Mouse (Mus musculus) MEL (cell line): ENCODE results near the gene Cryba2. TPM values are rescaled to one million over a fixed set of nuclear protein-coding genes. Genes with fewer than 3 reads are reported as not detected.

ENCODE experiments used
- DNase-seq: peaks from one replicate; pipeline ENCODE4 v3.0.0; 2011; ENCODE audit warnings: low read depth, low spot score
- H3K27ac ChIP-seq: 2 replicates; pipeline ENCODE4 v1.5.1; 2012; ENCODE audit warnings: low read depth, mild to moderate bottlenecking, control low read depth, low read length, moderate library complexity; ENCODE audit not compliant: control insufficient read depth
- H3K27me3 ChIP-seq, 2 experiments: fragments of 150-350 bp in 1 of 2; sonication (generic) in 1 of 2; 2 replicates each; pipeline ENCODE4 v1.6.1; 2012; ENCODE audit warnings: low read length in 2 of 2, mild to moderate bottlenecking in 2 of 2, improper control_type of control experiment in 1 of 2, moderate library complexity in 1 of 2; ENCODE audit not compliant: insufficient read depth in 2 of 2, control insufficient read depth in 1 of 2
- H3K36me3 ChIP-seq, 2 experiments: 2 replicates each; pipeline ENCODE4 v1.6.1; 2012 to 2014; ENCODE audit warnings: low read length in 2 of 2, improper control_type of control experiment in 1 of 2, inconsistent platforms in 1 of 2, mild to moderate bottlenecking in 1 of 2; ENCODE audit not compliant: insufficient read depth in 2 of 2, control insufficient read depth in 1 of 2
- H3K4me1 ChIP-seq, 2 experiments: fragments of 150-350 bp in 1 of 2; sonication (generic) in 1 of 2; 2 replicates each; pipeline ENCODE4 v1.6.1; 2012; ENCODE audit warnings: low read length in 2 of 2, improper control_type of control experiment in 1 of 2, mild to moderate bottlenecking in 1 of 2; ENCODE audit not compliant: insufficient read depth in 2 of 2, control insufficient read depth in 1 of 2
- H3K4me3 ChIP-seq, 2 experiments: fragments of 150-350 bp in 1 of 2; sonication (generic) in 1 of 2; 2 replicates each; pipeline ENCODE4 v1.5.1; 2012; ENCODE audit warnings: low read depth in 2 of 2, low read length in 2 of 2, mild to moderate bottlenecking in 2 of 2, moderate library complexity in 2 of 2, control low read depth in 1 of 2, improper control_type of control experiment in 1 of 2; ENCODE audit not compliant: control insufficient read depth in 1 of 2, insufficient read depth in 1 of 2
- H3K79me2 ChIP-seq: 2 replicates; pipeline ENCODE4 v1.6.1; 2012; ENCODE audit warnings: mild to moderate bottlenecking, low read length, moderate library complexity; ENCODE audit not compliant: control insufficient read depth, poor library complexity, insufficient read depth
- H3K9ac ChIP-seq: 2 replicates; pipeline ENCODE4 v1.6.1; 2012; ENCODE audit warnings: low read depth, mild to moderate bottlenecking, control low read depth, low read length, moderate library complexity; ENCODE audit not compliant: control insufficient read depth, poor library complexity, severe bottlenecking
- H3K9me3 ChIP-seq: fragments of 150-350 bp; sonication (generic); replicated peaks from 2 replicates; pipeline ENCODE4 v1.6.1; 2012; ENCODE audit warnings: mild to moderate bottlenecking, low read length, improper control_type of control experiment, moderate library complexity; ENCODE audit not compliant: insufficient read depth
- BHLHE40 ChIP-seq: IDR thresholded peaks from 2 replicates; pipeline ENCODE4 v1.6.1; 2012; ENCODE audit warnings: low read depth, mild to moderate bottlenecking, inconsistent platforms, low read length, improper control_type of control experiment, borderline replicate concordance
- CHD1 ChIP-seq: IDR thresholded peaks from 2 replicates; pipeline ENCODE4 v1.6.1; 2012; ENCODE audit warnings: low read depth, mild to moderate bottlenecking, inconsistent platforms, low read length, improper control_type of control experiment
- CHD2 ChIP-seq: IDR thresholded peaks from 2 replicates; pipeline ENCODE4 v1.6.1; 2011; ENCODE audit warnings: low read length, improper control_type of control experiment
- E2F4 ChIP-seq: IDR thresholded peaks from 2 replicates; pipeline ENCODE4 v1.6.1; 2011; ENCODE audit warnings: low read depth, low read length, improper control_type of control experiment, borderline replicate concordance
- ELF1 ChIP-seq: IDR thresholded peaks from 2 replicates; pipeline ENCODE4 v1.6.1; 2014; ENCODE audit warnings: low read depth, mild to moderate bottlenecking, inconsistent platforms, low read length, improper control_type of control experiment, moderate library complexity
- ETS1 ChIP-seq: IDR thresholded peaks from 2 replicates; pipeline ENCODE4 v1.6.1; 2012; ENCODE audit warnings: low read depth, mild to moderate bottlenecking, inconsistent platforms, low read length, improper control_type of control experiment, moderate library complexity
- HCFC1 ChIP-seq: IDR thresholded peaks from 2 replicates; pipeline ENCODE4 v1.6.1; 2012; ENCODE audit warnings: low read depth, mild to moderate bottlenecking, inconsistent platforms, low read length, improper control_type of control experiment, moderate library complexity
- KAT2A ChIP-seq: conservative IDR thresholded peaks from 2 replicates; pipeline ENCODE4 v1.6.1; 2012; ENCODE audit warnings: low read depth, low read length, improper control_type of control experiment, inconsistent platforms
- MAFK ChIP-seq: IDR thresholded peaks from 2 replicates; pipeline ENCODE4 v1.6.1; 2011; ENCODE audit warnings: low read depth, mild to moderate bottlenecking, low read length, improper control_type of control experiment, borderline replicate concordance
- MAX ChIP-seq: IDR thresholded peaks from 2 replicates; pipeline ENCODE4 v1.6.1; 2011; ENCODE audit warnings: low read length, improper control_type of control experiment
- MEF2A ChIP-seq: IDR thresholded peaks from 2 replicates; pipeline ENCODE4 v1.6.1; 2014; ENCODE audit warnings: low read depth, mild to moderate bottlenecking, inconsistent platforms, low read length, improper control_type of control experiment; ENCODE audit not compliant: poor library complexity, insufficient replicate concordance, severe bottlenecking; ENCODE audit errors: extremely low read depth
- MYB ChIP-seq: IDR thresholded peaks from 2 replicates; pipeline ENCODE4 v1.6.1; 2011; ENCODE audit warnings: mild to moderate bottlenecking, low read depth, low read length, improper control_type of control experiment
- NELFE ChIP-seq: IDR thresholded peaks from 2 replicates; pipeline ENCODE4 v1.6.1; 2011; ENCODE audit warnings: low read depth, low read length, improper control_type of control experiment
- NRF1 ChIP-seq: IDR thresholded peaks from 2 replicates; pipeline ENCODE4 v1.6.1; 2014; ENCODE audit warnings: low read depth, mild to moderate bottlenecking, inconsistent platforms, low read length, improper control_type of control experiment, moderate library complexity; ENCODE audit not compliant: poor library complexity, insufficient read depth, severe bottlenecking
- POLR2A ChIP-seq, 2 experiments: IDR thresholded peaks; 2 replicates each; pipeline ENCODE4 v1.6.1; 2011 to 2012; ENCODE audit warnings: low read length in 2 of 2, mild to moderate bottlenecking in 2 of 2, control low read depth in 1 of 2, improper control_type of control experiment in 1 of 2, low read depth in 1 of 2, moderate library complexity in 1 of 2; ENCODE audit not compliant: control insufficient read depth in 1 of 2, insufficient read depth in 1 of 2, poor library complexity in 1 of 2
- POLR2AphosphoS2 ChIP-seq: IDR thresholded peaks from 2 replicates; pipeline ENCODE4 v1.6.1; 2011; ENCODE audit warnings: low read length, improper control_type of control experiment
- POLR2AphosphoS5 ChIP-seq: IDR thresholded peaks from 2 replicates; pipeline ENCODE4 v1.6.1; 2012; ENCODE audit warnings: low read depth, borderline replicate concordance, mild to moderate bottlenecking, inconsistent platforms, low read length, moderate library complexity, mixed read lengths
- RAD21 ChIP-seq: IDR thresholded peaks from 2 replicates; pipeline ENCODE4 v1.6.1; 2011; ENCODE audit warnings: mild to moderate bottlenecking, low read depth, low read length, improper control_type of control experiment
- SMC3 ChIP-seq: IDR thresholded peaks from 2 replicates; pipeline ENCODE4 v1.6.1; 2011; ENCODE audit warnings: low read depth, low read length, improper control_type of control experiment
- TCF12 ChIP-seq: IDR thresholded peaks from 2 replicates; pipeline ENCODE4 v1.6.1; 2014; ENCODE audit warnings: low read depth, mild to moderate bottlenecking, inconsistent platforms, low read length, improper control_type of control experiment, moderate library complexity
- UBTF ChIP-seq: IDR thresholded peaks from 2 replicates; pipeline ENCODE4 v1.6.1; 2012; ENCODE audit warnings: low read depth, mild to moderate bottlenecking, inconsistent platforms, low read length, improper control_type of control experiment, moderate library complexity, borderline replicate concordance; ENCODE audit not compliant: insufficient read depth
- USF1 ChIP-seq: IDR thresholded peaks from 2 replicates; pipeline ENCODE4 v1.6.1; 2014; ENCODE audit warnings: low read depth, mild to moderate bottlenecking, inconsistent platforms, low read length, improper control_type of control experiment, moderate library complexity
- ZC3H11A ChIP-seq: IDR thresholded peaks from 2 replicates; pipeline ENCODE4 v1.6.1; 2012; ENCODE audit warnings: low read depth, mild to moderate bottlenecking, inconsistent platforms, low read length, improper control_type of control experiment
- ZKSCAN1 ChIP-seq: IDR thresholded peaks from 2 replicates; pipeline ENCODE4 v1.6.1; 2012; ENCODE audit warnings: low read depth, mild to moderate bottlenecking, inconsistent platforms, low read length, improper control_type of control experiment, moderate library complexity
- ZMIZ1 ChIP-seq: IDR thresholded peaks from 2 replicates; pipeline ENCODE4 v1.6.1; 2012; ENCODE audit warnings: low read depth, mild to moderate bottlenecking, inconsistent platforms, low read length, improper control_type of control experiment, moderate library complexity
- ZNF384 ChIP-seq: IDR thresholded peaks from 2 replicates; pipeline ENCODE4 v1.6.1; 2012; ENCODE audit warnings: low read depth, mild to moderate bottlenecking, inconsistent platforms, low read length, improper control_type of control experiment
- polyA plus RNA-seq, 2 experiments: library from polyadenylated mRNA; stranded (reverse) in 1 of 2; unstranded in 1 of 2; fragments of >175 nt in 1 of 2; fragments of >200 nt in 1 of 2; gene quantifications; 2 replicates each; pipeline versions ENCODE4 v1.2.1 to v1.2.4; 2012; ENCODE audit warnings: low replicate concordance in 2 of 2, low read depth in 1 of 2; ENCODE audit not compliant: insufficient read length in 2 of 2, insufficient read depth in 1 of 2, missing spikeins in 1 of 2
- total RNA-seq: library from RNA; depleted of rRNA; stranded (reverse); fragments of 300-350 nt; gene quantifications from 2 replicates; pipeline ENCODE4 v1.2.3, GENCODE M21; 2012

Gene Cryba2
- total and polyA plus RNA-seq, 3 experiments, result not detected

- Histone ChIP-seq H3K9me3 (no peaks in the 10 kb centered on the region), H3K9ac (no peak overlapping the region), H3K4me3 (no peak overlapping the region), H3K4me1 (no peaks in the 10 kb centered on the region), H3K36me3 (no peaks in the 10 kb centered on the region), H3K79me2 (no peaks in the 10 kb centered on the region), H3K27me3 (no peaks in the 10 kb centered on the region), H3K27ac (no peak overlapping the region)
- no peak for DNase-seq
- no peak for TF ChIP-seq MAFK
- TF ChIP-seq CHD2, result no peak
- no peak for TF ChIP-seq POLR2A (IDR thresholded peaks at IDR 0.05; ENCODE audit: control insufficient read depth in 1 of 2, insufficient read depth in 1 of 2, low read depth in 1 of 2, low read length in 2 of 2, poor library complexity in 1 of 2)
- no peak for TF ChIP-seq NELFE
- no peak for TF ChIP-seq TCF12
- TF ChIP-seq CHD1, result no peak
- TF ChIP-seq ZKSCAN1, result no peak
- no peak for TF ChIP-seq KAT2A
- TF ChIP-seq ZNF384, result no peak
- TF ChIP-seq MYB, result no peak
- TF ChIP-seq ZC3H11A, result no peak
- no peak for TF ChIP-seq ELF1
- no peak for TF ChIP-seq USF1
- TF ChIP-seq MEF2A, result no peak
Observed at GRCm38 (mm10) chr1:74900341-74901285, 7.7 kb upstream of the Cryba2 start.

DNA sequence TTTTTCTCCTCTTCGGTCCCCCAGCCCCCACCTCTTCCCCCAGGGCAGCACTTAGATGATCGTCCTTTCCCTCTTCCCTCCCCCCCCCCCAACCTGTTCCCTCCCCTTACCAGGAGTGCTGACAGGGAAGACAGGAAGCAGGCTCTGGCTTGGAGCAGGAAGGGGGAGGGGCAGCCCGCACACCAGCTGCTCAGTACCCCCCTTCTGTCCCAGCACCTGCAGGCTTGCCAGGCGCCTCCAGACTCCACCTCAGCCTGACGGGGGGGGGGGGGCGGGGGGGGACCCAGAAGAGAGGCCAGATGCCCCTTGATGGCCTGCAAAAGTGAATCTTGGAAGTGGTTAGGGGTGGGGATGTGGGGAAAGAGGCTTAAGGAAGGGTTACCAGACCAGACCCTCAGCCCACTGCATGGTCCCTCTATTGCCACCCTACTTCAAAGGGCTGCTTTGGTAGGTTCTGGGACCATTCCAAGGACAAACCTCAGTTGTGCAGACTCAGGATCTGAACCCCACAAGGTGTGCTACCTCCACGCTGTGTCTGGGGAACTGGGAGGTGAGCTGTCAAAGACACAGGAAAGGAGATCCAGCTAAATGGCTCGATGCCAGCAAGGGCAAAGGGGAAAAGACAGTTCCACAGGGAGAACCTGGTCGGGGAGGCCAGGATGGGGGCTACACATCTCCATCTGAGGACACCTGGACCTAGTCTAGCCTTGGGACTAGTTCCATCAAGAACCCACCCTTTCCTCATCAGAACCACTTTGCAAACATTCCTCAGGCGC lies 5.9 kb upstream of the Cryba2 start:
- H3K36me3 ChIP-seq, result no peaks in the 10 kb centered on the region
- DNase-seq, result no peak
- H3K27me3 ChIP-seq, result no peaks in the 10 kb centered on the region
- no peak overlapping the region for H3K9ac ChIP-seq
- no peaks in the 10 kb centered on the region for H3K9me3 ChIP-seq
- no peaks in the 10 kb centered on the region for H3K79me2 ChIP-seq
- no peak overlapping the region for H3K27ac ChIP-seq
- no peak overlapping the region for H3K4me3 ChIP-seq
- TF ChIP-seq MAFK, result no peak
- TF ChIP-seq KAT2A, result no peak
- TF ChIP-seq ETS1, result no peak
- no peak for TF ChIP-seq NRF1
- TF ChIP-seq BHLHE40, result no peak
- no peak for TF ChIP-seq SMC3
- TF ChIP-seq MYB, result no peak
- no peak for TF ChIP-seq ZMIZ1
- no peak for TF ChIP-seq RAD21
- no peak for TF ChIP-seq HCFC1
- no peak for TF ChIP-seq UBTF
- TF ChIP-seq POLR2AphosphoS5, result no peak
- TF ChIP-seq POLR2AphosphoS2, result no peak
- no peak for TF ChIP-seq E2F4
- TF ChIP-seq MAX, result no peak
- no peak for TF ChIP-seq ELF1
- TF ChIP-seq, all 39 proteins: peak for 0
- no peaks in the 10 kb centered on the region for H3K4me1 ChIP-seq
